Mouse (Mus musculus): ENCODE measurements around the gene Tmem242.

DNA sequence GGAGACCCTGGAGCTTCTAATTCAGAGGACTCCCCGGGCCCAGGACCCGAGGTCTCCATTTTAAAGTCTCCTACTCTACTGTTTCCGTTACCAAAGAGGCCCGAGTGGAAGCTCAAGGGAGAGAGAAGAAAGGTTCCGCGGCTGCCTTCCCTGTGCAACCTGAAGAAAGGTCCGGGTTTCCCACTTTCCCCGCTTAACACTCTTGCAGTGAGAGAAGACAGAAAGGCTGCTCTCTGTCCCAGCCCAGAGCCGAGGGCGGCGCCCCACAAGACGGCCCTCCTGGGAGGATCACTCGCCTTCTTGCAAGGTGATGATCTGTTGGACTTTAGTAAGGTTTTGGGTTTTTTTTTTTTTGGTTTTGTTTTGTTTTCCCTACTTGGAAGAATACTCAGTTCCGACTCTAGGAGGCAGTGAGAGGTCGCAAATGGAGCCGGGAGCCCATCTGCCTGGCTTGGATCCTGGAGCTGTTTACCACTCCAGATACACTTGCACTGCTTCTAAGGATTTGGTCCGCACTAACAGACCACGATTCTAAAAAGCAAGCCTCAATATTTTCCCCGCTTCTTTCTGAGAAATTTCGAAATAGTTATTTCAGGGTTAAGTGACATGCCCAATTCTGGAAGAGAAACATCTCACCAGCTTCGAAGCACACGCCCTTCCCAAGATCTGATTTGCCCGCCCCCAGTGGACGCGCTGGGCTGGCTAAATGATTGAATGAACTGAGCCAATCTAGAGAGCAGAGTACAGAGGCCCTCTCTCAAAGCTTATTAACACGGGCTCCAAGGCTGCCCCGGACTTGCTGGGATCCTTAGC, at the start of gene Tmem242:
- TF ChIP-seq CTCF (IDR thresholded peaks at IDR 0.05; ENCODE audit: low read depth) = peak; percentile 70
- TF ChIP-seq EP300 (IDR thresholded peaks at IDR 0.05; ENCODE audit: low read depth) = peak; percentile 69

Data from liver, postnatal 0 days (tissue).